Mouse (Mus musculus) liver, embryonic 14.5 days (tissue): ENCODE measurements around the gene Spty2d1.

Experiments
- CTCF ChIP-seq: IDR thresholded peaks from 2 replicates; pipeline ENCODE4 v1.5.1; 2016; ENCODE audit warnings: antibody characterized with exemption, low read depth, control low read depth
- EP300 ChIP-seq: IDR thresholded peaks from 2 replicates; pipeline ENCODE4 v1.6.1; 2016; ENCODE audit warnings: antibody characterized with exemption, low read depth

DNA sequence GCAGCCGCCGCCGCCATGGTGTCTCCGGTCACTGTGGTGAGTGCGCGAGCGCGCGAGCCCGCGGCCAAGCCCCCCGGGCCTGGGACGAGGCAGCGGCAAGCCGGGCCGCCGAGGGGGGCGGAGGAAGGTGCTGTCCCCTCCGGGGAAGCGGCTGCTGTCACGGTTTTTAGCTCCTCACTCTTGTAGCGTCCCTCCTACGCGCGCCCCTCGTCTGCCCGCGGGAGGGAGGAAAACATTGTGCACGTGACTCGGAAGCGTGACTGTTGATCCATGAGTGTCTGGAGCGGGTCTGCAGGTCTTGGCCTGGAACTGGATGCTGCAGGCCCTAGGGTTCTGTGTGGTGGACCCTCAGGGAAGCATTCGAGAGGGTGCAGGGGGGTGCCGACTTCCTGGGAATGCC, 42.6 kb upstream of the Spty2d1 start:
- no peak for TF ChIP-seq CTCF
- no peak for TF ChIP-seq EP300
